Mouse (Mus musculus) cortical plate, adult 2 months (tissue): ENCODE measurements around the gene Cpxm2.

ENCODE experiments used
- CTCF ChIP-seq: fragments of 200-500 bp; IDR thresholded peaks from 2 replicates; pipeline ENCODE4 v1.5.1; 2011; ENCODE audit warnings: mild to moderate bottlenecking, control low read depth, low read length; ENCODE audit not compliant: insufficient read depth; ENCODE audit errors: extremely low read depth
- POLR2A ChIP-seq: fragments of 200-500 bp; IDR thresholded peaks from 2 replicates; pipeline ENCODE4 v1.6.1; 2011; ENCODE audit warnings: mild to moderate bottlenecking, low read length, control low read depth; ENCODE audit not compliant: insufficient read depth; ENCODE audit errors: extremely low read depth

DNA sequence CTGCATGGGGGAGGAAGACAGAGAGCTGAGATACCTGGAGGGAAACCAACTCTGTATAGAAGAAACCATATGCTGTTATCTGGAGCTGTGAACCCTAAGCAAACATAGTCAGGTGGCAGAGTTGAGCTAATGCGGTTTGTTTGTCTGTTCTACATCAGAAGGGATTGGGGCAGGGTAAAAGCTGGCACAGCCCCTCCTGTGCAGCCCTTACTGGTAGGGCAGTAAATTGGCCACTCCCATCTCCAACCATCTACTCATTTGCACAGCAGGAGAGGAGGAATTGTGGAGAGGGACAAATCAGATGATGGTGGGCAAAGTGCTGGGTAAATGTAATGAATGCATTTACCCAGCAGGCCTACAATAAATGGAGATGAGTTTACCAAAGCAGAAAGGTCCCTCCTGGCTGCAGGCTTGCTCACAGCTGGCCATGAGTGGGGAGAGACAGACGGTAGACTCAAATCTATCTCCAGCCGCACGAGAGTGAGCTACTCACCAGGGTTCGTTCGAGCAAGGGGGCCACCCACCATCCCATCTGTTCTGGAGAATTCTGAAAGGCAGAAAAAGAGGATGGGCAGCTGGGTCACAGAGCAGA, 122.5 kb downstream of the Cpxm2 start:
- TF ChIP-seq CTCF = no peak
- no peak for TF ChIP-seq POLR2A
